Mouse (Mus musculus): Measurements from ENCODE around the gene Plxdc1.

Gene Plxdc1

DNA sequence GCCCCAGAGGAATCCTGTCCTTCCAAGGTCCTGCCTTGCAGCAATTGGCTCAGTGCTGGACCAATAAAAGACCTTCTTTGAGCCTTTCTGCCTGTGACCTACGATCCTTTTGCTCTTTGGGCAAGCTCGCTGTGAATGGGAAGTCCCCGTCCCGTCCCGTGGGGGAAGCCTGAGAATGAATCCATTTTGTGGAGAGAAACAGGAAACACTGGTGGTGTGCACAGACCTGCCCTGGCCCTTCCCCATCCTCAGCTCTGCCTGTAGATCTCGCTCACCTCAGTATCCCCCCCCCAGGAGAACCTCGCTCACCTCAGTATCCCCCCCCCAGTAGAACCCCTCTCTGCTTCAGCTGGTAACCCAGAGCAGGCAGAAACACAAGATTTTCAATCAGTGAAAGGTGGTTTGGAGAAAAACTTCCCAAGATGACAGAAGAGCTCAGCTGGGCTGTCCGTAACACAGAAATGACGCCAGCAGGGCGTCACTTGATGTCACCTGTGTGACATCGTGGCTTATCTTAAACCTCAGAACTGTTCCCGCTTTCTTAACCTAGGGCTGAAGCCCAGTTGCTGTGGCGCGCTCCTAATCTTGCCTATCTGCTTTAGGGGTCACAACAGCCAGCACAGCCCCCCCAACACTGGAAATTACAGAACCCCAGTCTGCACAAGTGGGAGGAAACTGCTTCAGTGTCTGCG, 43.7 kb downstream of the Plxdc1 start:
- CTCF ChIA-PET, result interaction anchor here (0.6 to 2.8 kb wide), 7 partner anchors 19 to 279 kb away, joined by 3 to 7 read pairs (median 3); no protein-coding TSS in a partner anchor
- POLR2A ChIA-PET, result interaction anchor here in 2 of 4 experiments (0.7 to 1.5 kb wide), 2 partner anchors 9 to 160 kb away, joined by 4 to 5 read pairs; partner anchors contain the start of gene Rpl23 (in 1 of the 2)

GRCm38 (mm10) chr11:97937469-97938105, 48.7 kb downstream of the Plxdc1 start:
- ChIA-PET CTCF (interaction anchor here (0.5 to 3.0 kb wide), 60 partner anchors 7 to 916 kb away, joined by 3 to 35 read pairs (median 5); partner anchors contain the start of genes Fbxo47 (in 2 of the 4) and Plxdc1 (in 2 of the 4)), POLR2A (interaction anchor here (0.5 to 3.3 kb wide), 40 partner anchors 8 to 235 kb away, joined by 3 to 19 read pairs (median 4); partner anchors contain the start of genes Plxdc1 (in 1 of the 4) and Psmb3 (in 1 of the 4))

DNA sequence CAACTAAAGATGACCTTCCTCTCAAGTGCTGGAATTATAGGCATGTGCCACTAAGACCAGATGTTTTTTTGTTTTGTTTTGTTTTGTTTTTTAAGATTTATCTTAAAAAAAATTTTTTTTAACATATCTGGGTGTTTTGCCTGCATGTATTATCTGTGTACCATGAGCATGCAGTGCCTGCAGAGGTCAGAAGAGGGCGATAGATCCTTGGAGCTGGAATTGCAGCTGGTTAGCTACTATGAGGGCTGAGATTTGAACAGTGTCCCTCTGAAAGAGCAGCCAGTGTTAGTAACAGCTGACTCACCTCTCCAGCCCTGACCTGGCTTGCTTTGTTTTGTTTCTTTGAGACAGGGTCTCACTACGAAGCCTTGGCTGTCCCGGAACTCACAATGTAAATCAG, 49.5 kb downstream of the Plxdc1 start:
- ChIA-PET POLR2A (interaction anchor here (0.6 to 3.3 kb wide), 36 partner anchors 10 to 234 kb away, joined by 3 to 19 read pairs (median 4); partner anchors contain the start of genes Plxdc1 (in 1 of the 4), Psmb3 (in 1 of the 4), Rpl19 (in 1 of the 4) and Rpl23 (in 1 of the 4)), CTCF (interaction anchor here (0.5 to 3.0 kb wide), 67 partner anchors 8 to 915 kb away, joined by 3 to 35 read pairs (median 5); partner anchors contain the start of genes Fbxo47 (in 2 of the 4), Plxdc1 (in 2 of the 4) and Stac2 (in 1 of the 4))

DNA sequence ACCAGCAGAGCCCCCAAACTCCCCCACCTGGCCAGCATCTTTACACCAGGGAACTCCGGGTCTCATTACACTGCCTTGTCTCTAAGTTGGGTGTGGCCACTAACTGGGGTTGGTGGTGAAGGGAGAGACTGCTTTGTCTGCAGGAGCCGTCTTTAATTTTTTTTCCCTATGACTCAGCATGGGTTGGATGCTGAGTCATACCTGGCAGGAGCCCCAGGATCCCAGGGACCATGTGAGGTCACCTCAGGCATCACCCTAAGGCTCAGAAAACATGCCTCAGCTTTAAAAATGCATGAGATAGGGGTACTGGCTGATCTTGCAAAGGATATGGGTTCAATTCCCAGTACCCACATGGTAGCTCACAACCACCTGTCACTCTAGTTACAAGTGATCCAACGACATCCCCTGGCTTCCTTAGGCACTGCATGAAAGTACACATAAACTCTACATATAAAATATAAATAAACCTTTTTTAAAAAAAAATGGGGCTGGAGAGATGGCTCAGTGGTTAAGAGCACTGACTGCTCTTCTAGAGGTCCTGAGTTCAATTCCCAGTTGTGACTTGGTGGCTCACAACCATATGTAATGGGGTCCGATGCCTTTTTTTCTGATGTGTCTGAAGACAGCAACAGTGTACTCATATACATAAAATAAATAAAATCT, 50.2 kb downstream of the Plxdc1 start:
- ChIA-PET POLR2A (interaction anchor here in 3 of 4 experiments (0.6 to 3.3 kb wide), 21 partner anchors 10 to 960 kb away, joined by 3 to 19 read pairs (median 4); partner anchors contain the start of genes Fbxl20 (in 1 of the 3), Plxdc1 (in 1 of the 3), Psmb3 (in 1 of the 3) and Rpl19 (in 1 of the 3)), CTCF (interaction anchor here (0.6 to 3.0 kb wide), 37 partner anchors 10 to 139 kb away, joined by 3 to 35 read pairs (median 6); partner anchors contain the start of gene Plxdc1 (in 2 of the 4))

GRCm38 (mm10) chr11:97933553-97933952, 52.7 kb downstream of the Plxdc1 start:
- ChIA-PET CTCF (interaction anchor here in 3 of 4 experiments (0.6 to 1.8 kb wide), 12 partner anchors 11 to 385 kb away, joined by 3 to 6 read pairs (median 4); no protein-coding TSS in a partner anchor), POLR2A (interaction anchor here in 3 of 4 experiments (0.6 to 3.5 kb wide), 27 partner anchors 9 to 219 kb away, joined by 3 to 12 read pairs (median 4); partner anchors contain the start of genes Fbxo47 (in 1 of the 3), Rpl19 (in 1 of the 3) and Rpl23 (in 1 of the 3))

GRCm38 (mm10) chr11:97928905-97929304, 57.3 kb downstream of the Plxdc1 start:
- POLR2A ChIA-PET, result interaction anchor here in 1 of 4 experiments (0.8 to 1.3 kb wide), 2 partner anchors 10 to 13 kb away, joined by 3 to 4 read pairs; no protein-coding TSS in a partner anchor
- CTCF ChIA-PET, result interaction anchor here in 2 of 4 experiments (0.6 to 0.7 kb wide), 3 partner anchors 27 to 116 kb away, joined by 3 to 4 read pairs (median 3); no protein-coding TSS in a partner anchor

DNA sequence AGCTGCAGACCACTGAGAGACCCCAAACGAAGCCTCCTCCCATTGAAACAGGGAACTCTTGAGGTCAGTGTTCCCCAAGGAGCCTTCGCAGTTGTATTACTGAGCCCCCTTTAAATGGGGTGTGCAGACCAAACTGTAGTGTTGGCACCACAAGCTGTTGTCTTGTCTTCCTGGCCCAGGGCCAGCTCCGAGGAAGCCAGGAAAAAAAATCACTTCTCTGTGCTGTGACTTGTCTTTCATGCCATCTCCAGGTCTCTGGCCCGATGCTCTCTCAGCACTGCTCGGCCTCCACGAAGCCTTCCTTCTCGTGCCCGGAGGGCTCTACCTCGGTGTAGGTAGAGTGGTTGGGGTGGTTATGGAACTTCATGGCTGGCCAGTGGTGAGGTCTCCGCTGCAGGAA, 62.0 kb downstream of the Plxdc1 start:
- ChIA-PET POLR2A (interaction anchor here in 2 of 4 experiments (0.8 to 2.0 kb wide), 9 partner anchors 14 to 149 kb away, joined by 3 to 8 read pairs (median 5); partner anchors contain the start of genes Fbxo47 (in 2 of the 2) and 1700001P01Rik (in 1 of the 2)), CTCF (interaction anchor here (0.5 to 1.9 kb wide), 5 partner anchors 12 to 71 kb away, joined by 3 to 8 read pairs (median 6); no protein-coding TSS in a partner anchor)

GRCm38 (mm10) chr11:97923639-97924038, 62.6 kb downstream of the Plxdc1 start:
- POLR2A ChIA-PET, result interaction anchor here in 3 of 4 experiments (0.6 to 2.2 kb wide), 25 partner anchors 9 to 267 kb away, joined by 3 to 9 read pairs (median 3); partner anchors contain the start of genes Fbxo47 (in 2 of the 3), 1700001P01Rik (in 1 of the 3), Psmb3 (in 1 of the 3) and Rpl19 (in 1 of the 3)
- CTCF ChIA-PET, result interaction anchor here (0.5 to 2.3 kb wide), 7 partner anchors 13 to 79 kb away, joined by 3 to 8 read pairs (median 6); no protein-coding TSS in a partner anchor

- ChIA-PET POLR2A (interaction anchor here in 3 of 4 experiments (0.6 to 3.2 kb wide), 23 partner anchors 10 to 259 kb away, joined by 3 to 16 read pairs (median 4); partner anchors contain the start of genes Rpl19 (in 3 of the 3), Arl5c (in 1 of the 3) and Fbxo47 (in 1 of the 3)), CTCF (interaction anchor here in 2 of 4 experiments (1.2 kb wide), 3 partner anchors 54 to 87 kb away, joined by 3 to 6 read pairs (median 4); no protein-coding TSS in a partner anchor)
These were observed 70.2 kb downstream of the Plxdc1 start for GRCm38 (mm10) chr11:97915974-97916503.

DNA sequence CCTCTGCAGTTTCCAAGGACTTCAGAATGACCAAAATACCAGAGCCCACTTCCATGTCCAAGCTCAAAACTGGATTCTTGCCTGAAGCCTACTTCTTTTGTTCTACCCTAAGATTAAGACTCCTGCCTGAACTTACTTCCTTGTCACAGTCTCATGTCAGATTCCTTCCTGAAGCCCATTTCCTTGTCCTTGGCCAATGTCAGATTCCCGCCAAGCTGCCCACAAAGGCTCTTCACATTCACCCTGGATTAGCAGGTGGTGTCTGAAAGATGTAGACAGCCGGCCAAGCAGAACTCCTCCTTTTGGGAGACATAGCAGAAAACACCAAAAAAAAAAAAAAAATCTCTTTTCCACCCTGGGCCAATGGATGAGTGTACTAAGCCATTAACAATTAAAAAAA, 70.8 kb downstream of the Plxdc1 start:
- POLR2A ChIA-PET, result interaction anchor here (0.6 to 3.2 kb wide), 25 partner anchors 9 to 382 kb away, joined by 3 to 16 read pairs (median 4); partner anchors contain the start of genes Rpl19 (in 2 of the 4), B230217C12Rik (in 1 of the 4) and Fbxo47 (in 1 of the 4)
- CTCF ChIA-PET, result interaction anchor here in 3 of 4 experiments (0.7 to 2.3 kb wide), 5 partner anchors 12 to 182 kb away, joined by 3 to 9 read pairs (median 4); no protein-coding TSS in a partner anchor

DNA sequence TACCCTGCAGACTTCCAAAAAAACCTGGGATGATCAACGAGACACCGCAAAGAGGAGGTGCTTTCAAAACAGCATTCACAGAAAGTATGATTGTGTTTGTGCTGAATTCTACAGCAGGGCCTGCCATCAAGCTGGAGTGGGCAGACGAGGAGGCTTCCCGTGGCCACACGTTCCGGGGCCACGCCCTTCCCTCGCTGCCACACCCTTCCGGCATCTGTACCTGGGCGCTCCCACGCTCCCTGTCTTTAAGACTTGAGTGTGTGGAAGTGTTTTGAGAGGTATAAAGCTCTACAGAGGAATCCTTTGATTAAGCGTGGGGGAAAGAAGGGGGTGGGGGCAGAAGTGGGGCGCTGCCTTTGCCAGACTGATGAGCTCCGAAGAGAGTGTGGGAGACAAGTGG, 73.1 kb downstream of the Plxdc1 start:
- ChIA-PET CTCF (interaction anchor here in 1 of 4 experiments (0.8 to 2.3 kb wide), 2 partner anchors 13 to 107 kb away, joined by 4 to 9 read pairs; no protein-coding TSS in a partner anchor), POLR2A (interaction anchor here in 3 of 4 experiments (0.7 to 1.9 kb wide), 6 partner anchors 13 to 147 kb away, joined by 3 to 6 read pairs (median 4); partner anchors contain the start of genes Fbxo47 (in 2 of the 3), Cwc25 (in 1 of the 3) and Rpl19 (in 1 of the 3))

DNA sequence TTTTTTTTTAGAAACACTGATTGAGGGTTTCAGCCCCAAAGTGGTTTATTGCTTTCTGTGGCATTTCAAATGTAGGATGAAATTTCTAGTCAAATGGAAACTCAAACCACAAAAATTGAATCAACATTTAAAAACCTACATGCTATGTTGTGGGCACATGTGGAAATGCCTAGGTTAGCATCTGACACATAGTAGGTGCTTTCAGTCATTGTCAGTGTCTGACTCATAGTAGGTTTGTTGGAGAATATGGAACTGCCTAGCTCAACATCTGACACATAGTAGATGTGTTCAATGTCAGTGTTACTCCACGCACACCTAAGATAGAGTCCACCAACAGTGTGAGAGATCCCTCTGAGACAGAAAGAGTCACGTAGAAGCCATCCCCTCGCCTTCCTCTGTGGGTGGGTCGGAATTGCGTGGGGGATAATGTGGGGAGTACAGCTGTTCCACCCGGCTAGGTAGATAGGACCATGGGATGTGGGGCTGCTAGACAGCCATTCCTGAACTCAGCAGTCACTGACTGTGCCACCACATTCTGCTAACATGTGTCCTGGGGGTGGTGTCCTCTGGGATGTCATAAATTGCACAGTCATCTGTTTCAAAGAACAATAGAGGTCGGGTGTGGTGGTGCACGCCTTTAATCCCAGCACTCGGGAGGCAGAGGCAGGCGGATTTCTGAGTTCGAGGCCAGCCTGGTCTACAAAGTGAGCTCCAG, 77.5 kb downstream of the Plxdc1 start:
- CTCF ChIA-PET, result interaction anchor here in 3 of 4 experiments (0.6 to 2.3 kb wide), 4 partner anchors 9 to 64 kb away, joined by 3 to 7 read pairs (median 3); no protein-coding TSS in a partner anchor
- POLR2A ChIA-PET, result interaction anchor here in 3 of 4 experiments (0.6 to 2.7 kb wide), 13 partner anchors 9 to 619 kb away, joined by 3 to 9 read pairs (median 4); partner anchors contain the start of gene Fbxo47 (in 1 of the 3)

DNA sequence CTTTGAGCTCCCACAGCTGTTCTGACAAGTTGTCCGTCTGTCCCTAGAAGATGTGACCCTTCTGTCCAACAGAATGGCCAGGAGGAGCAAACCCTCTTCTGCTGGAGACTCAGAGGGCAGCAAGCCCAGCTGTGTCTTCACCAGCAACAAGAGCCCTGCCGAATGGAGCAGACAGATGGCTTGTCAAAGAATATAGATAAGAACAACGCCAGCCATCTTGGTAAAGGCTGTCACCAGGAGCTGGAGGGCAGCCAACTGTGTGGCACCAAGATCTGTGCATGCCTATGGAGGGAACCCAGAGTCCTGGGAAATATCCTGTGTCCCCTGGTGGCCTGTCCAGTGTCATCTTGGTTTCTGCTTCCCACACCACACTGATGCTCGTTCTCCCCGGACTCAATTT, 78.3 kb downstream of the Plxdc1 start:
- ChIA-PET POLR2A (interaction anchor here in 3 of 4 experiments (0.6 to 2.7 kb wide), 5 partner anchors 8 to 351 kb away, joined by 3 to 9 read pairs (median 4); partner anchors contain the start of gene Fbxo47 (in 1 of the 3)), CTCF (interaction anchor here in 2 of 4 experiments (0.6 to 2.3 kb wide), 4 partner anchors 8 to 181 kb away, joined by 3 to 7 read pairs (median 6); no protein-coding TSS in a partner anchor)

DNA sequence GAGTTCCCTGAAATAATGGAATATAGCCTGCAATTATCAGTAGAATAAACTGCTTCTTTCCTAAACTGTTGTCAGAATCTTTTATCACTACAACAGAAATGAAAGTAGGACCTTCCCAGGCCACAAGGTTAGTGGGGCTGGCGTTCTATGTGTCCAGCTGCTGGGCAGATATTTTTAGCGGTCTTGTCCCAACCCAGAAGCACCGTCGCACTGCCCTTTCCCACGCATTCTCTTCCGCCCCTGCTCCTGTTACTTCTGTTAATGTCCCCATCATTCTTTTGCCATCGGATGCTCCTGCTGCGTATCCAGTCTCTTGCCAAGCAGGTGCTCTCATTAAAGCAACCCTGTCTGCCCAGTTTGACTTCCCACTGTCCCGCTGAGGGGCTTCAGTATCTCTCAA, 79.3 kb downstream of the Plxdc1 start:
- ChIA-PET CTCF (interaction anchor here in 1 of 4 experiments (0.8 to 1.8 kb wide), 4 partner anchors 43 to 96 kb away, joined by 3 read pairs; partner anchors contain the start of gene Plxdc1), POLR2A (interaction anchor here in 3 of 4 experiments (1.2 to 2.6 kb wide), 6 partner anchors 8 to 74 kb away, joined by 3 to 16 read pairs (median 6); no protein-coding TSS in a partner anchor)

DNA sequence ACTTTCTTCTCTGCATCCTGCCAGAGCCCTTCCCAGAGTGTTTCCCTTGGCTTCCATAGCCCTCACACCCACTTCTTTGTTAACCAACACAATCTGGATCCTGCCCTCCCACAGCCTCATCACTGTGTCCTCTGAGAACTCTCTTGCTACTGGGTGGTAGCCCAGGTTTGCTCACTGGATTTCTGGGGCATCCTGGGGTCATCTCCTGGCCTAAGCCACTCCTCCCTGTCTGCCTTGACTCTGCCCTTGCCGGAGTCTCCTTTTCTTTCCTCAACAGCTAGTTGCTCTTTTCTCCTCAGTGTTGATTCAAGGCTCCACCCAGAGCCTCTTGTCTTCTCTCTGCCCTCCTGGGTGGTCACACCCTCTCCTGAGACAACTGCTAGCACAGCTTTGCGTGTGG, 80.3 kb downstream of the Plxdc1 start:
- POLR2A ChIA-PET, result interaction anchor here in 3 of 4 experiments (0.6 to 2.6 kb wide), 30 partner anchors 8 to 465 kb away, joined by 3 to 16 read pairs (median 4); partner anchors contain the start of genes Fbxo47 (in 2 of the 3), Rpl23 (in 2 of the 3), Arl5c (in 1 of the 3) and Fbxl20 (in 1 of the 3)
- CTCF ChIA-PET, result interaction anchor here (0.6 to 2.1 kb wide), 13 partner anchors 21 to 1382 kb away, joined by 3 to 19 read pairs (median 3); partner anchors contain the start of genes Fbxl20 (in 1 of the 4) and Plxdc1 (in 1 of the 4)
